Mouse (Mus musculus): ENCODE results near the gene Ssx2ip. TPM values are rescaled to one million over a fixed set of nuclear protein-coding genes. Genes with fewer than 3 reads are reported as not detected.

Gene Ssx2ip
- total RNA-seq (2021) = 100 to 1,000 TPM; 136 to 158 TPM

DNA sequence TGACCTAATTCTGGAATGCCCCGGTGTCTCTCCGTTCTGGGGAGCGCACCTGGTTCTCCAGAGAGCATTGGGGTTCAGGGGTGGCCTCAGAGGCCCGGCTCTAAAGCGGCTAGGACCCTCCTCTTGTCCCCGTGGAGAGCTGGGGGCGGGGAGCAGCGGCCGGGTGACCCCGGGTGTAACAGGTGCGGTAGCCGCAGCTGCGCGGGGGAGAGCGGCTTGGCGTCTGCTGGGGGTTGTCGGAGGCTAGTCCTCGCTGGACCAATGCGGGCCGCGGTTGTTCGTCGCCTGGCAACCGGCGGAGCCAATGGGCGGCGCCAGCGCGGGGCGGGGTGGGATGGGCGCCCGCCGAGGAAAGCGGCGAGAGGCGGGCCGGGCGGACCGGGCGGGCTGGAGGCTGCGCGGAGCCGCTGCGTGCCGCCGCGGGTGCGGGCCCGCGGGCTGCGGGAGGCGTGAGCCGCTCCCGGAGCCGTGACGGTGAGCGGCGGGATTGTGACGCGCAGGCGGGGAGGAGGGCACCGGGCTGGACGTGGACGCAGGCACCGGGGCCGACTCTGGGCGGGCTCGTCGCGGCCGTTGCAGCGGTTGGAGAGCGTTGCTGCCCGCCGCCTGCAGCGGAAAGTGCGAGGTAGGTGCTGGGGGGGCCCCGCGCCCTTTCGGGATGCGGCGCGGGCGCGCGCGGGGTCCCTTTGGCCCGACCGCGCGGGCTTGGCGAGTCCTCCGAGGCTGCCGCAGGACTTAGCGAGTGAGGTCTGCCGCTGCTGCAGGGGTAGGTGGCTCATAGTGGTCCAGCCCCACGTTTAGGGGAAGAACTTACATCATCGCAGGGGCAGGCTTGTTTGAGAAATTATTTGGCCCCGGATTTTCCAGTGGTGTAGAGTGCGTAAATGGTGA lies at the start of gene Ssx2ip:
Gene Ssx2ip, plus strand, starts transcription at position 332 of the 891 bp plus-strand sequence.
- peak; percentile 96 to 98 for DNase-seq (ENCODE audit: extremely low spot score in 1 of 2, low spot score in 2 of 2)
- intact Hi-C loops (cut with DNase I) = no loop called here

DNA sequence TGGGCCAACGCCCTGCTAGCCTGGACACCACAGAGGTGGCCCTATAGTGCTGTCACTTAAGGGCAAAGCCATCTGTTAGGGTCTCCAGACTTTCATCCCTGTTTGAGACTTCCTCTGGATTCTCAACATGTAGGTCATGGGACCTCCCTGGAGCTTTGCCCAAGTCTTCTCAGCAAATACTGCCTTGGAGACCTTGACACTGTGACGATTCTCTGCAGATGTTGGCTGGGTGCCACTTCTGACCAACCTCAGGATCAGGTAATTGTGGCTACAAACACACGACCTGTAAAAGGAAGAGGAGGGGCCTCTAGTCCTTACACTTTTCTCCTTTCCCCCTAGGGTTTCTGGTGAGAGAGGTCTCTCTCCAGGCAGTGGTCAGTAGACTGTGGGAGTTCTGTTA lies 49.3 kb upstream of the Ssx2ip start:
- intact Hi-C loops (cut with DNase I) = no loop called here

DNA sequence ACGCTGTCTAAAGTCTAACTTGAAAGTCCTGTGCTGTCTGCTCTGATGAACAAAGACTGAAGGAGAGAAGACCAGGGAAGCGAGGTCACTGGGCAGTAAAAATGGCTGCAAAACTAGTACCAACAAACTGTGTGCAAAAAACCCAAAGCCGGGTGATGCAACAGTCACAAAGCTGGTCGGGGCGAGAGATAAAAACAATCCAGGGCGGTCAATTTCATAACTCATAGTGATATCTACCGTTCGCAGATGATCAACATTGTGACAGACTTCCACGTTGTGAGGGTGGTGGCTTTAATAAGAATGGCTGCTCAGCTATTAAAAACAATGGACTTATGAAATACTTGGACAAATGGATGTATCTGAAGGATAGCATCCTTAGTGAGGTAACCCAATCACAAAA lies 39.0 kb upstream of the Ssx2ip start:
- DNase-seq (ENCODE audit: extremely low spot score in 1 of 2, low spot score in 2 of 2) = no peak
- intact Hi-C loops (cut with DNase I) = no loop called here

More for the DNA sequence above, 49.3 kb upstream of the Ssx2ip start:
- DNase-seq (ENCODE audit: extremely low spot score in 1 of 2, low spot score in 2 of 2) = no peak

DNA sequence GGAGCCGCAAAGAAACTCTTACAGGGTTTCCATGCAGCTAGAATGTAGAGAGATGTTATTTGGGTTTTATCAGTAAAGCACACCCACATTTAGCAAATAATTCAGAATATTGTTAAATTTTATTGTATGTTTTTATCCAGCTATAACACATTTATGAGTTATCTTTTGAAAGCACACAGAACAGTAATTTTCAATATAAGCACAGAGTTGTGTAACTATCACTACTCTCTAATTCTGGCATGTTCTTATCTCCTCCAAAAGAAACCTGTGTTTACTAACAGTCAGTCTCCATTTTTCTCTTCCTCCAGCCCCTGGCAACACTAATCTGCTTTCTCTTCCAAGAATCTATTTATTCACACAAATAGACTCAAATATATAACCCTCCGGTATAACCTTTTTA lies 37.4 kb upstream of the Ssx2ip start:
- no peak for DNase-seq (ENCODE audit: extremely low spot score in 1 of 2, low spot score in 2 of 2)
- intact Hi-C loops (cut with DNase I) = no loop called here

DNA sequence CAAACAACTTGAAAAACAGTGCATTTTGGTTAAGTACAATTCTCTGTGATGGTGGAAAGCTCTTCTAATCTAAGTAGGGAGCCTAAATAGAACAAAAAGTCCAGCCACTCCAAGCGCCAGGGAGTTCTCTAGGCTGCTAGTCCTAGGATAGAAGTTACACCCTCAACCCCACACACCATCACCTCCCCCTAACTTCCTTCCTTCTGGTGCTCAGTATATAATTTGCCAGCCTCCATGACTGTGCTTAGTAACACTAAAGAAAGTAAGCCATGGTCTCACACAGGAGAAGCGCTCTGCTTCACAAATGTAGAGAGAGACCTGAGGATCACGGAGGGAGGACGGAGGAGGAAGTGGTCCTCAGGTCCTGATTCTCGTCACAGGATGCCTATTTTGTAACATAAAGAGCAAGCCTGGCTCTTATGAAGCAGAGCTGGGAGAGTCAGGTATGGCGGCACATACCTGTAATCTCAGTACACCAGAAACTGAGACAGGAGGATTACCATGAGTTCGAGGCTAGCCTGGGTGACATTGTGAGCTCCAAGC lies 33.8 kb upstream of the Ssx2ip start:
- intact Hi-C loops (cut with DNase I) = no loop called here
- DNase-seq (ENCODE audit: extremely low spot score in 1 of 2, low spot score in 2 of 2) = no peak

DNA sequence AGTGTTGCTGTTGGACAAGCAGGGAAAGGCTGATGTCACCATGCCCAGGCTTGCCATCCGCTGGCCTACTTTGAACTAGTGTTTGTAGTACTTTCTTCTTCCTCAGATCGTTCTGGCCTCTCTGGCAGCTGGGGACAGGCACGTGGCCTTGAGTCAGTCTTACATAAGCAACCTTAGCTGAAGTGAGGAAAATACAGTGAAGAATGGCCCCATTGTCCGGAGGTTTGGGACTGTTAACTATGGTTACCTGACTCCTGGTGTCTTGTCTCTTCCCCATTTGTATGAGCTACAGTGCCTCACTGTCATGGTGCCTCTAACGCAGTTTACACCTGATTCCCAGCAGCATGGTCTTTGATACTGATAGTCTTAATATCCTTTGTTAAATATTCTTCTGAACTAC lies 33.2 kb upstream of the Ssx2ip start:
- DNase-seq (ENCODE audit: extremely low spot score in 1 of 2, low spot score in 2 of 2) = no peak
- intact Hi-C loops (cut with DNase I) = no loop called here

DNA sequence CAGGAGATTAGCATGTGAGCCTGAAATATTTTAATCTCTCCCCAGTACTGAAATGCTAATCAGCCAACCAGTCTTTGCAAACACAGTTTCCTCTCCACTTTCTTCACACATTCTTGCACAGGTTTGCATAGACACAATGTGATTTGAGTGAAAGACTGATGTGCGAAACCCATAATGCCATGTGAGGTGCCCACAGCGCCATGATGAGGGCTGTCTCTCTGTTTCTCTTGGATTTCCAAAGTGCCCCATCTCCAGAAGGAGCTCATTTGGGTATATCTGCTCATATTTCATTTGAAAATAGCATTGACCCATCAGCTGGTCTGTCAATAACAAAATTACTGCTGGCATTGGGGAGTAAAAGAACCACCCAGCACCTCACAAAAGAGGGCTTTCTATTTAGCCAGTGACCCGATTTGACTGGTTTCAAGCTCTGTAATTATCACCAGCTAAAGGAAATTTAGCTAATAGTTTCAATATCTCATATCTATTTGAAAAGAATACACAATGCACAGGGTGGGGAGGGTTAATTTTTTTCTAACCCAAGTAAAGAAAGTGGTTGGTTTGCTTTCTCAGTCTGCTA lies 29.8 kb upstream of the Ssx2ip start:
- intact Hi-C loops (cut with DNase I) = no loop called here

DNA sequence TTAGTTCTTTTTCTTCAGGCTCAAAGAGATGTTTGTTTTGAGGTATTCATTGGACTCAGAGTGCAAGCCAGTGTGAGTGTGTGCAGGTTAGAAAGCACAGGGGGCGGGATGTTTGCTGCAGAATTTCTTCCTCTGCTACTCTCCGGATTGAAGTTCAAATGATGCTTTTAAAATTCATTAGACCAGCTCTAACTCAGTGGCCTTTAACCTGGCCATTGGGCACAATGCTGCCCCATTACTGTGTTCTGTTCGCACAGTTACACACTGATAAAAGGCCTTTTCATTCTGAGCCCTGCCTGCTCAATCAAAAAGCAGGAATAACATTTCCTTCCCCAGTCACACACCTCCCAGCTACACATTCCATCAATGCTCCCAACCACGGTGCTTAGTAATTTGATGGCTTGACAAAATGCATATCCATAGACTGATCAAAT lies 29.2 kb upstream of the Ssx2ip start:
- DNase-seq (ENCODE audit: extremely low spot score in 1 of 2, low spot score in 2 of 2) = no peak
- intact Hi-C loops (cut with DNase I) = no loop called here

More for the DNA sequence above, 29.8 kb upstream of the Ssx2ip start:
- no peak for DNase-seq (ENCODE audit: extremely low spot score in 1 of 2, low spot score in 2 of 2)

DNA sequence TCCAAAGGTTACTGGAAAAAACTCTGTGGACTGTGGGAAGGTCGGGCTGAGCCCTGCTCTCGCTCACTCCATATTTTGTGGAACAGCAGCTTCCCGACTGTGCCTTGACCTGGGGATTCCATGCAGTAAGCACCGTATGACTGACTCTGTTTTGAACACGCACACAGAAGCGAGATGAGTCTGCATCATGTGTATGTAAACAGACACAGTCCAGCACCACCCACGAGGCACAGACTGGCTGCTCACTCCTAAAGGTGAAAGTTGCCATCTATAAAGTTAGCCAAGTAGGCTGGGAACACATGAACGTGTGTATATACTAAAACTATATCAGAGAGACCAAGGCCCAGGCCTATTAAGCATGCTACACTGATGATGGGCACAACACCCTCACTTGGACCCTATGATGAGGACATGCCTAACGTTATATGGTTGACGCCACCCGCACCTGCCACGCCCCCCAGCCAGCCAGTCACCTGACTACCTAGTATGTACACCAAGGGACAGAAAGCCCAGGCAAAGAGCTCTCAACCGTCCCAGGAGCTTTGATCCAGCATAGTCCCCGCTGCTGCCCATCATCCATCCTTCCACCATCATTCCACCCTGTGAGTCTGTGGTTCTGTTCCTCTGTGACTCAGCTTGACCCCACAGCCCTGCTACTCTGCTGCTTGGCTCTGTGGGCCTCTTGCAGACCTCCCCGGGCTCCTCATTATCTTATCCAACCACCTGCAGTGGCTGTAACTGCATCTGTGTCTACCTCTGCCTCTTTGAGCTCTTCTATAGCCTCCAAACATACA lies 27.9 kb upstream of the Ssx2ip start:
- intact Hi-C loops (cut with DNase I) = no loop called here
- DNase-seq (ENCODE audit: extremely low spot score in 1 of 2, low spot score in 2 of 2) = no peak

DNA sequence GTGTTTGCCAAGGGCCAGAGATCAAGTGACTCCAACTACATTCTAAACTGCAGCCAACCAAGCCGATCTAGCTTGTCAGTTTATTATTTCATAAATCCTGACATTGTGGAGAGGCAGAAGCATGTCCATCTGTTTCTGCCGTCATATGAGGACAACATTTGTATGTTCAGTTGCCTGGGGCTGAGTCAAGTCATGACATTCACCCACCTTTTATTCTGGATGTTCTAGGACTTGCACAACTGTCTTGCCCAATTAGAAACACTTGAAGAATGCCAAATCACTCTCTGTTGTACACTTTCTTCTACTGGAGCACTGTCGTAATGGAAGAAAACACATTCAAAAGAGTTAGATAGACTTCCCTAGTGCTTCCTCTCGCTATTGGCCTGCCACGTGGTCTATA lies 27.2 kb upstream of the Ssx2ip start:
- DNase-seq (ENCODE audit: extremely low spot score in 1 of 2, low spot score in 2 of 2) = no peak
- intact Hi-C loops (cut with DNase I) = no loop called here

DNA sequence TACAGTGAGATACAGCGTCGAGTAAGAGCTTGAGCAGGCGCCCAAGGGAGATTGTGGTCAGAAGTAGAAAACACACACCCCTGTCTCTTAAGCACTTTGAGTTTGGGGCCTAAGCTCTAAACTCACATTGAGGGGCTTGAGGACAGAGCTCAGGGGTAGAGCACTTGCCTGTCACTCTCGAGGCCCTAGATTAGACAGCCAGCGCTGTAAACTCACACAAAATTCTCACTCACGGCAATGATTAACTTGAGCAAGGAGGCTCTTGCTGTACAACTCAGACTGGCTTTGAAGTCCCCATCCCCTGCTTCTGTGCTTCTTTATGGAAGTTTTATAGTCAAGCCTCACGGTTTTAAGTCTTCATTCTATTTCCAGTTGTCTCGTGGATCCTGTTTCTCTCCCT lies 25.7 kb upstream of the Ssx2ip start:
- intact Hi-C loops (cut with DNase I) = no loop called here
- DNase-seq (ENCODE audit: extremely low spot score in 1 of 2, low spot score in 2 of 2) = no peak

DNA sequence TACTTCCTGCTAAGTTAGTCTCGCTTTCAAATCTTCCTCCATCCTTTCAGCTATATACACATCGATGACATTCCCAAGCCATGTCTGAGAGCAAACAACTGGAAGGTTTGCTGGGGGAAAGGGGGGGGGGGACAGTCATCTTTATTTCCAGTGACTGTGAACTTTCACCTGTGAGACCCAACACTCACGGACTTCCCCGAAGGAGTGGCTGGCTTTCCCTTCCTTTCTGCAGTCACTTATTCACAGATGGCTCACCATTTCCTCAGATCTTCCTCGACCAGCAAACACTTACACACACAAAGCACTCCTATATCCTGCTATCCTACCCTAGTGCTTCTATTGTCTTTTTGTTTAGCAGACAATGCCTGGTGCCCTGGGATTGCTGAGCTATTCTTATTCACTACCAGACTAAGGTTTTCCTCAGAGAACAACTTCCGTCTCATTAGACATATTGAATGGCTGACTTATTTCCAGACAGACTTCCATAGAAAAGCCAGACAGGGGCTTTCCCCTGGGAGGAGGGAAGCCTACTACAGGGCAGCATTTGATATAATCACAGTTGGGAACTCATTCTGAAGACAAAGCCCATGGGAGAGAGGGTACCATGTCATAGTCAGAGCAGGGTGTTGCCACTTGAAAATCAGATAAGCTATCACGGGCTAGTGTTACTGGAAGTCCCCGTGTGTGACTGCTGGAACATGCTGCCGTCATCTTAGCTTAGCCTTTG lies 24.5 kb upstream of the Ssx2ip start:
- DNase-seq (ENCODE audit: extremely low spot score in 1 of 2, low spot score in 2 of 2) = no peak
- intact Hi-C loops (cut with DNase I) = no loop called here

DNA sequence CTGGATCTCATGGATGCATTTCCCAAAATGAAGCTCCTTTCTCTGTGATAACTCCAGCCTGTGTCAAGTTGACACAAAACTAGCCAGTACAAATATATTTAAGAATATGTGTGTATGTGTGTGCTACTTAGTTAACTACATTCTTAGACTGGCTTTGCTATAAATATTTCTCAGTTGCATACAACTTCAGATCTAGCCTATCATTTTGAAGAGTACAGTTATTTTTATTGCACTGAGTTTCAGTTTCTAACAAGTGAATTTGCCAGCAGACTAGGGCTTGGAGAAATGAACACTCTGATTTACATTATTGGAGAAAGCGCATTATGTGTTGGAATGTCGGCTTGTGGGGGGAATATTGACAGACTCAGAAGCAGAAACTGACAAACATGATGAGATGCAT lies 23.6 kb upstream of the Ssx2ip start:
- intact Hi-C loops (cut with DNase I) = no loop called here
- no peak for DNase-seq (ENCODE audit: extremely low spot score in 1 of 2, low spot score in 2 of 2)

DNA sequence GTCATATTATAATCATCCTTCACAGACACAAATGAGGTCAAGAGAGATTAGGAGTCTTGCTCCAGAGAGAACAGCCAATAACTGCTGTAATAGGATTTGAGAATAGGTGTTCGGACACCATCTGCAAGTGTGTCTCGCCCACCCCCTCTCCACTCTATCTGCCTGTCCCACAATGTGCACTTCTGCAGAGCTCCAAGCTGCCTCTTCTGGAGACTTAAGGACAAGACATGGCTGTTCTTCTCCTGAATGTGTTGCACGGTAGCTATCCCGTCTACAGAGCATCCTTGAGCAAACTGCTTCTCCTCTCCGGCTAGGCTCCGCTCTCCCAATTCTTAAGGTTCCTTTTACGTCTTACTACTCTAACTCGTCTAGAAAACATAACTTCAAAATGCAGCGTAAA lies 23.0 kb upstream of the Ssx2ip start:
- DNase-seq (ENCODE audit: extremely low spot score in 1 of 2, low spot score in 2 of 2) = no peak
- intact Hi-C loops (cut with DNase I) = no loop called here

DNA sequence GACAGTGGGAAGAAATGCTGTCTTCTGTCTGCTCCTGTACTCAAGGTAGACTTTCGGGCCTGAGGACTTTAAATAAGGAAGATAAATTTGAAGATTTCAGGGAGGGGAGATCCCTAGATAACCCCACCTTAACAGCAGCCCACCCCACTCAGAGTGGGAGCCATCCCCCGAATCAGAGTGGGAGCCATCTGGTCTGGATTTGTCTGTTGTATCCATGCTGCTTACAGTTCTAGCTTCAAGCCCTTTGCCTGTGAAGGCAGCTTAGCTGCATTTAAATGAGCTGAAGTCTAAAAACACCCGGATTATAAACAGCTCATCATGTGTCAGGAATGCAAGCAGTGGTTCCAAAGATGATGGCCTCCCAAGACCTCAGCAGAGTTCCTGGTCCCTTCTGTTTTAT lies 17.6 kb upstream of the Ssx2ip start:
- intact Hi-C loops (cut with DNase I) = no loop called here
- DNase-seq (ENCODE audit: extremely low spot score in 1 of 2, low spot score in 2 of 2) = no peak

DNA sequence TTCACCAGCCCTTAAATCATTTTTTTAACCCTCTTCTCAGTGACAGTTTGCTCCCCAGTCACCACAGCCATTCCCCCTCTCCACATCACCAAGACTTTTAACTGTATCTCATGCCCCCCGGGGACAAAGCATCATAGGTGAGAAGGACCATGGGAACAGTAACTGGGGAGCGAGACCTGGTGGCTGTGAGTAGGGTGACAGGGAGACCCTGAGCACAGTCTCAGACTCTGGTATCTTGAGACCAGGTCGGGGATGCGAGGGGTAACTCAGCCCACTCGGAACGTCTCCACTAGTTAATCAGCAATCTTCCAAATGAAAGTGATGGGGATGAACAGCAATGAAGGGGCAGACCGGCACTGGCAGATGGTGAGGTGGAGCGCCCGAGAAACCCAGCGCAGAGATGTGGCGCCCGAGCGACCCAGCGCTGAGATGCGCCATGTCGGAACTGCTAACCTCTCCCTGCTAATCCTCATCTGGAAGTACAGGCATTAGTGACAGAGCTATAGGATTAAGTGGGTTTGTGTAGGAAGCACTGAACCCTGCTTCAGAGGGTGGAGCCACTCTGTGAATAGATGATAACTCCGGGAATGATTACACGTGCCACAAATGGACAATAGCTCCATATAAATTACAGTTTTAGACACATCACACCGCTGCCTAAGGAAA lies 11.7 kb upstream of the Ssx2ip start:
- intact Hi-C loops (cut with DNase I) = no loop called here
- no peak for DNase-seq (ENCODE audit: extremely low spot score in 1 of 2, low spot score in 2 of 2)

DNA sequence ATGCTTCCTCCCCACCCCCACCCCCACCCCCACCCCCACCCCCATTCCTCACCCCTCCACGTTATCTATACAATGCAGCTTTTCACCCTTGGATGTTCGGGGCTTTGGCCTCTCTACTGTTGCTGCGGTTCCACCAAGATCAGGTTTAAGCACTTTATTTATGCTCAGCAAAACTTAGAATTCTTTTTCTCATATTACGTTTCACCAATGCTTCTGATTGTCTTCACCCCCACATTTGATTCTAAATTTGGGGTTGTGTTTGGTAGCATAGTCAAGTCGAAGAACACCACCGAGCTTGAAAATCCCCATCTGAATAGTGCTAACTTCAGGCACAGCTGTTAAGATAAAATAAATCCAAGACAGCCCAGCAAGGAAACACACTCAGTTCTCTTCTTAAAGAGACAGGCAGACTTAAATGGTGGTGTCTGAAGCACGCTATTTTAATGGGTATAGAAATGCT lies 10.8 kb upstream of the Ssx2ip start:
- no peak for DNase-seq (ENCODE audit: extremely low spot score in 1 of 2, low spot score in 2 of 2)
- intact Hi-C loops (cut with DNase I) = no loop called here

DNA sequence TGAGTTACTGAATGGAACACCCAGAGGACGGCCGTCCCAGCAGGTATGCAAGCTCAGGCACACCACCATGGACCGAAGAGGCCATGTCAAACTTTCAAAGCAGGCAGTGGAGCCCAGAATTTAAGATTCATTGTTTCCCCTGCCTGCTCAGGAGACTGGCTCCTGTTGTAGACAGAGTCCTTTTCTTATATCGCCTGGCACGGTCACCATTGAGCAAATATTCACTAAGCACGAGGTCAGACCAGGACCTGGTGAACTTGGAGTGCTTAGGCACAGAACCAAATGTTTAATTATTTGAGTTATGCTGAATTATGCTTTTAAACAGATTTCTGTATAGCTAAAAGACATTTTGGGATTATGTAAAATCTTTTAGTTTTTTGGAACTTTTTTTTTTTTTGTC lies 8.2 kb upstream of the Ssx2ip start:
- intact Hi-C loops (cut with DNase I) = no loop called here
- DNase-seq (ENCODE audit: extremely low spot score in 1 of 2, low spot score in 2 of 2) = no peak
